Mouse (Mus musculus) bone marrow, adult 2 months (tissue): Measurements from ENCODE around the gene Orai3.

ENCODE experiments used
- CTCF ChIP-seq: fragments of 200-500 bp; IDR thresholded peaks from 2 replicates; pipeline ENCODE4 v1.5.1; 2011; ENCODE audit warnings: low read length, control low read depth; ENCODE audit not compliant: control insufficient read depth, insufficient read depth
- POLR2A ChIP-seq: fragments of 200-500 bp; IDR thresholded peaks from 2 replicates; pipeline ENCODE4 v1.6.1; 2011; ENCODE audit warnings: low read depth, mild to moderate bottlenecking, control low read depth, low read length, borderline replicate concordance; ENCODE audit not compliant: control insufficient read depth

DNA sequence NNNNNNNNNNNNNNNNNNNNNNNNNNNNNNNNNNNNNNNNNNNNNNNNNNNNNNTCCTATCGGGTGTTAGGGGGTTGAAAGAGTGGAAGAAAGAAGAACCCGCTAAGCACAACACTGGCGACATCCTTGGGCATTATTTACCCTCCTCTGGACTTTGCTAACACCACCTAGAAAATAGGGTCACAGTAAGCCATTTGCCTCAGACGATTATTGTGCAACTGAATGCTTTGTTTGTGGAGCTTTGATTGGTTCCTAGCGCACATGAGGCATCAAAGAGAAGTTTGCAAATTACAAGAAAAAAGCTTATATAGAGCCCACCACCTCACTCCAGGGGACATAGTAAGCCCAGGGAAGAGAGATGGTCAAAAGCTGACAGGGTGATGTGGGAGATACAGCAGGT is 39.2 kb downstream of the Orai3 start:
- TF ChIP-seq CTCF: no peak
- TF ChIP-seq POLR2A: no peak
